Mouse (Mus musculus) CH12.LX (cell line): ENCODE results near the gene Ddr1. TPM values are rescaled to one million over a fixed set of nuclear protein-coding genes. Genes with fewer than 3 reads are reported as not detected.

Experiments
- DNase-seq: peaks from one replicate; pipeline ENCODE4 v3.0.0-alpha.2; 2013; ENCODE audit errors: extremely low read depth
- H3K27ac ChIP-seq: 2 replicates; pipeline ENCODE4 v1.5.1; 2012; ENCODE audit warnings: low read depth, mild to moderate bottlenecking, control low read depth, moderate library complexity; ENCODE audit not compliant: insufficient read depth
- H3K27me3 ChIP-seq: replicated peaks from 2 replicates; pipeline ENCODE3; 2012; ENCODE audit warnings: inconsistent platforms
- H3K36me3 ChIP-seq, 2 experiments: replicated peaks in 1 of 2; 2 replicates each; pipeline versions ENCODE3 to v1.6.1; 2012; ENCODE audit warnings: inconsistent platforms in 1 of 2, low read length in 1 of 2, mild to moderate bottlenecking in 1 of 2, mixed read lengths in 1 of 2, moderate library complexity in 1 of 2; ENCODE audit not compliant: control insufficient read depth in 1 of 2, insufficient read depth in 1 of 2
- H3K4me1 ChIP-seq, 2 experiments: 2 replicates each; pipeline ENCODE4 v1.6.1; 2012; ENCODE audit warnings: inconsistent platforms in 1 of 2, moderate library complexity in 1 of 2; ENCODE audit not compliant: insufficient read depth in 2 of 2, control insufficient read depth in 1 of 2
- H3K4me2 ChIP-seq: 2 replicates; pipeline ENCODE4 v1.6.1; 2012; ENCODE audit warnings: low read depth, mild to moderate bottlenecking, control low read depth; ENCODE audit not compliant: poor library complexity, insufficient read depth, severe bottlenecking
- H3K4me3 ChIP-seq, 3 experiments: fragments of 150-350 bp in 1 of 3; sonication (generic) in 1 of 3; replicated peaks in 1 of 3; 2 replicates each; pipeline versions ENCODE3 to v1.5.1; 2011 to 2012; ENCODE audit warnings: low read depth in 2 of 3, low read length in 2 of 3, mild to moderate bottlenecking in 2 of 3, moderate library complexity in 2 of 3, control low read depth in 1 of 3, improper control_type of control experiment in 1 of 3, inconsistent platforms in 1 of 3, mixed read lengths in 1 of 3; ENCODE audit not compliant: poor library complexity in 1 of 3
- H3K79me2 ChIP-seq: replicated peaks from 2 replicates; pipeline ENCODE4 v1.6.1; 2012; ENCODE audit warnings: mild to moderate bottlenecking, moderate library complexity; ENCODE audit not compliant: control insufficient read depth, poor library complexity, insufficient read depth, severe bottlenecking; ENCODE audit errors: extremely low read depth
- H3K9ac ChIP-seq: 2 replicates; pipeline ENCODE4 v1.6.1; 2012; ENCODE audit warnings: low read depth, mild to moderate bottlenecking, control low read depth, moderate library complexity; ENCODE audit not compliant: insufficient read depth
- H3K9me3 ChIP-seq: replicated peaks from 2 replicates; pipeline ENCODE3; 2012; ENCODE audit warnings: low read length, inconsistent platforms, mixed read lengths
- BHLHE40 ChIP-seq: IDR thresholded peaks from 2 replicates; pipeline ENCODE4 v1.6.1; 2011; ENCODE audit warnings: mild to moderate bottlenecking, low read depth, low read length, improper control_type of control experiment
- CHD1 ChIP-seq: IDR thresholded peaks from 2 replicates; pipeline ENCODE4 v1.6.1; 2012; ENCODE audit warnings: low read depth, low read length, improper control_type of control experiment, inconsistent platforms
- CHD2 ChIP-seq: IDR thresholded peaks from 2 replicates; pipeline ENCODE4 v1.6.1; 2011; ENCODE audit warnings: low read length, improper control_type of control experiment
- CTCF ChIP-seq, 2 experiments: IDR thresholded peaks in 1 of 2; conservative IDR thresholded peaks in 1 of 2; 2 replicates each; pipeline ENCODE4 v1.5.1; 2011 to 2012; ENCODE audit warnings: low read depth in 2 of 2, low read length in 2 of 2, improper control_type of control experiment in 1 of 2, inconsistent platforms in 1 of 2, mild to moderate bottlenecking in 1 of 2, moderate library complexity in 1 of 2
- E2F4 ChIP-seq: IDR thresholded peaks from 2 replicates; pipeline ENCODE4 v1.6.1; 2011; ENCODE audit warnings: low read depth, low read length, improper control_type of control experiment; ENCODE audit not compliant: insufficient replicate concordance
- EP300 ChIP-seq: IDR thresholded peaks from 2 replicates; pipeline ENCODE4 v1.6.1; 2011; ENCODE audit warnings: low read length, improper control_type of control experiment
- ETS1 ChIP-seq: conservative IDR thresholded peaks from 2 replicates; pipeline ENCODE4 v1.6.1; 2012; ENCODE audit warnings: low read depth, mild to moderate bottlenecking, inconsistent platforms, low read length, improper control_type of control experiment, moderate library complexity
- HCFC1 ChIP-seq: IDR thresholded peaks from 2 replicates; pipeline ENCODE4 v1.6.1; 2012; ENCODE audit warnings: low read depth, mild to moderate bottlenecking, inconsistent platforms, low read length, improper control_type of control experiment
- IRF4 ChIP-seq: IDR thresholded peaks from 2 replicates; pipeline ENCODE4 v1.6.1; 2014; ENCODE audit warnings: low read depth, mild to moderate bottlenecking, inconsistent platforms, low read length, improper control_type of control experiment
- JUN ChIP-seq: IDR thresholded peaks from 2 replicates; pipeline ENCODE4 v1.6.1; 2011; ENCODE audit warnings: low read depth, mild to moderate bottlenecking, low read length, improper control_type of control experiment, moderate library complexity; ENCODE audit not compliant: insufficient read depth
- MAFK ChIP-seq: IDR thresholded peaks from 2 replicates; pipeline ENCODE4 v1.6.1; 2011; ENCODE audit warnings: low read length, improper control_type of control experiment; ENCODE audit not compliant: insufficient replicate concordance
- MAX ChIP-seq: IDR thresholded peaks from 2 replicates; pipeline ENCODE4 v1.6.1; 2011; ENCODE audit warnings: low read length, improper control_type of control experiment
- MAZ ChIP-seq: IDR thresholded peaks from 2 replicates; pipeline ENCODE4 v1.6.1; 2012; ENCODE audit warnings: low read depth, mild to moderate bottlenecking, inconsistent platforms, low read length, improper control_type of control experiment, moderate library complexity
- MEF2A ChIP-seq: IDR thresholded peaks from 2 replicates; pipeline ENCODE4 v1.6.1; 2014; ENCODE audit warnings: low read depth, mild to moderate bottlenecking, inconsistent platforms, low read length, improper control_type of control experiment, borderline replicate concordance
- MXI1 ChIP-seq: IDR thresholded peaks from 2 replicates; pipeline ENCODE4 v1.6.1; 2011; ENCODE audit warnings: mild to moderate bottlenecking, low read depth, low read length, improper control_type of control experiment
- MYC ChIP-seq: IDR thresholded peaks from 2 replicates; pipeline ENCODE4 v1.6.1; 2011; ENCODE audit warnings: low read depth, mild to moderate bottlenecking, improper control_type of control experiment, low read length
- NELFE ChIP-seq: IDR thresholded peaks from 2 replicates; pipeline ENCODE4 v1.6.1; 2011; ENCODE audit warnings: low read depth, low read length, improper control_type of control experiment
- NRF1 ChIP-seq: IDR thresholded peaks from 2 replicates; pipeline ENCODE4 v1.6.1; 2014; ENCODE audit warnings: low read depth, mild to moderate bottlenecking, inconsistent platforms, low read length, improper control_type of control experiment, moderate library complexity
- POLR2AphosphoS2 ChIP-seq: IDR thresholded peaks from 2 replicates; pipeline ENCODE4 v1.6.1; 2011; ENCODE audit warnings: low read depth, low read length, improper control_type of control experiment
- RAD21 ChIP-seq: IDR thresholded peaks from 2 replicates; pipeline ENCODE4 v1.6.1; 2011; ENCODE audit warnings: low read depth, mild to moderate bottlenecking, low read length, improper control_type of control experiment, moderate library complexity
- SMC3 ChIP-seq: IDR thresholded peaks from 2 replicates; pipeline ENCODE4 v1.6.1; 2011; ENCODE audit warnings: low read depth, low read length, improper control_type of control experiment
- TCF12 ChIP-seq: IDR thresholded peaks from 2 replicates; pipeline ENCODE4 v1.6.1; 2014; ENCODE audit warnings: low read depth, mild to moderate bottlenecking, inconsistent platforms, low read length, improper control_type of control experiment
- USF1 ChIP-seq: IDR thresholded peaks from 2 replicates; pipeline ENCODE4 v1.6.1; 2014; ENCODE audit warnings: low read depth, mild to moderate bottlenecking, inconsistent platforms, low read length, improper control_type of control experiment
- ZC3H11A ChIP-seq: IDR thresholded peaks from 2 replicates; pipeline ENCODE4 v1.6.1; 2012; ENCODE audit warnings: low read depth, mild to moderate bottlenecking, inconsistent platforms, low read length, improper control_type of control experiment
- ZMIZ1 ChIP-seq: IDR thresholded peaks from 2 replicates; pipeline ENCODE4 v1.6.1; 2012; ENCODE audit warnings: low read depth, mild to moderate bottlenecking, inconsistent platforms, low read length, improper control_type of control experiment
- dilution Hi-C: fragments of 300-500 bp; cut with MboI; formaldehyde crosslinking; loops from 2 replicates; pipeline ENCODE4 v1.14.3; 2020; ENCODE audit warnings: low sequenced_read_pairs; ENCODE audit not compliant: extremely low pct_unique_long_range_greater_than_20kb, extremely low pct_ligation_motif_present
- in situ Hi-C: fragments of 300-500 bp; cut with MboI; formaldehyde crosslinking; loops from 3 replicates; pipeline ENCODE4 v1.14.3; 2019; ENCODE audit warnings: low sequenced_read_pairs, low pct_ligation_motif_present, low pct_unique_long_range_greater_than_20kb, mixed read lengths
- polyA plus RNA-seq: library from polyadenylated mRNA; unstranded; fragments of >175 nt; gene quantifications from 2 replicates; pipeline ENCODE4 v1.2.1, GENCODE M21; 2012; ENCODE audit warnings: low read depth; ENCODE audit not compliant: insufficient read length
- total RNA-seq, 2 experiments: library from RNA; depleted of rRNA; stranded (reverse); fragments of 300-350 nt in 1 of 2; fragments of >200 nt in 1 of 2; gene quantifications; 2 replicates each; pipeline ENCODE4 v1.2.3; 2012 to 2014

Gene Ddr1
- total and polyA plus RNA-seq, 3 experiments: 0.83 to 3.6 (median 3.1) TPM

DNA sequence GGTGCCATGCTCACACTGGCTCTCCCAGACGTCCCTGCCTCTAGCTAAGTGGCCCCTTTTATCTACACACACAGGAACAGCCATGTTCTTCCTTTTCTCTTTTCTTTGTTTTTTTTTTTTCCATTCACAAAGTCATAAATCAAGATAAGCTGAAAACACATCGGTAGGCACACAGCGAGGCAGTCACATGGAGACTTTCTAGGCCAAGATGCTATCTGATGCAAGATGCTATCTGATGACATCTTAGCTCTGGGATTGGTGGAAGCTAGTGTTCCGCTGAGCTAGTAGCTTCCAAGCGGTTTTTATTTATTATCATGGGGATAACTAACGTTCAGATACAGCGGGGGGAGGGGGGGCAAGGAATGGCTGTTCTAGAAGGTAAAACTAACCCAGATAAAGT is 22.6 kb upstream of the Ddr1 start:
- in situ Hi-C loops: no loop called here
- H3K27me3 ChIP-seq: peaks cover 45% of the 10 kb centered on the region
- no peak for DNase-seq

DNA sequence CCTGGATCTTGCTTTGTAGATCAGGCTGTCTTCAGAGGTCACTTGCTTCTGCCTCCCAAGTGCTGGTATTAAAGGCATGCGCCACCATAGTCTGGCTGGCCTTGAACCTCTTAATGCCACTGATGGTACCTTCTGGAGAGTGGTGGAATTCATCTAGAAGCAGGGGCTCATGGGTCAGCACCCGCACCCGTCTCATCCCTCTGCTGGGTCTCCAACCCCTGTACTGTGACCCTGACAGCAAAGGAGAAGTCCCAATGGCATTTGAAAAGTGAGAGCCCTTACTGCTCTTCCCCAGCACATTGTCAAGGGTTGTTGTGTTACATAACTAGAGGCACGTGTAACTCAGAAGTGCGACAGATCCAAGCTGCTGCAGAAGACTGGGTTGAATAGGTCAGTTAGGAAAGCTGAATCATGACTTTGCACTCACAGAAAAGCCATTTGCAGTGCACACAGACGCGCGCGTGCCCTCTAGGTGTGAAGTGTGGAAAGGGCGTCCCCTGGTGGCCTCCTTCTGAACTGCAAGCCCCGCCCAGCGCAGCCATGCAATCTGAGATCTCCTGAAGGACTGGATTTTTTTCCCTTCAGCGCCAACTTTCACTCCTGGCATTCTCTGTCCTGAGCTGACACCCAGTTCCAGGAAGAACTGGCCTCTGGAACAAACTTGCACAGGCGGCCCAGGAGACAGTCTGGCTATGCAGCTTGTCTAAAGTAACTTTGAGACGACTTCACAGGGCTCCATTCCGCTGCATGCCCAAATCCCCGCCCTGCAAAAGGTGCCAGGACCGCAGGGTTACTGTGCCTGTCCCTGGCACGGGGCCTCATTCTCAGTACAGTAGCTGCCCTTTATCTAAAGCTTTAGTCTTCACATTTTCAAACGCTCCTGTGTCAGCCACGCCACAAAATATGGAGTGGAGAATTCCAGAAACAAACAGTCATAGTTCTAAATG is 21.1 kb upstream of the Ddr1 start:
- Histone ChIP-seq H3K9ac (no peak overlapping the region), H3K36me3 (no peaks in the 10 kb centered on the region)
- TF ChIP-seq CHD2: no peak
- peak; percentile 79 for TF ChIP-seq MAX
- TF ChIP-seq RAD21: peak; percentile 86
- TF ChIP-seq MYC: peak; percentile 69; the same call in 1 of the 2 replicates
- TF ChIP-seq MEF2A: no peak
- peak; percentile 37; the same call in 1 of the 2 replicates for TF ChIP-seq IRF4
- TF ChIP-seq NELFE: no peak
- TF ChIP-seq BHLHE40: peak; percentile 72
- peak; percentile 46 for TF ChIP-seq NRF1
- peak; percentile 89 for TF ChIP-seq SMC3
- peak; percentile 96 to 98 for TF ChIP-seq CTCF (conservative IDR thresholded peaks at IDR 0.05 in 1 of 2, IDR thresholded peaks at IDR 0.05 in 1 of 2; ENCODE audit: low read depth in 2 of 2, low read length in 2 of 2)
- TF ChIP-seq MAZ: peak; percentile 74; the same call in 1 of the 2 replicates
- TF ChIP-seq ZC3H11A: peak; percentile 58
- TF ChIP-seq, all 38 proteins: peak for 10
- no peak overlapping the region for H3K4me2 ChIP-seq
- dilution Hi-C loops (no loop called here), in situ Hi-C loops (no loop called here)
- no peak overlapping the region for H3K27ac ChIP-seq
- H3K4me1 ChIP-seq: peaks cover 0 to 3% of the 10 kb centered on the region in 2 experiments; a peak in 1 of 4 replicates
- DNase-seq: peak; percentile 62
- peaks cover 51% of the 10 kb centered on the region for H3K27me3 ChIP-seq
- H3K9me3 ChIP-seq: no peaks in the 10 kb centered on the region
- no peak overlapping the region for H3K4me3 ChIP-seq
- no peaks in the 10 kb centered on the region for H3K79me2 ChIP-seq

More for the DNA sequence above, 22.6 kb upstream of the Ddr1 start:
- peaks cover 4 to 10% of the 10 kb centered on the region in 2 experiments; a peak in 2 of 4 replicates for H3K4me1 ChIP-seq
- H3K4me2 ChIP-seq: no peak overlapping the region
- no peak overlapping the region for H3K4me3 ChIP-seq
- TF ChIP-seq NRF1 (no peak), USF1 (no peak), SMC3 (no peak), NELFE (no peak), EP300 (no peak), E2F4 (no peak), MXI1 (no peak), TCF12 (no peak), MAX (no peak), MAFK (no peak), ZC3H11A (no peak), HCFC1 (no peak), ETS1 (no peak), CHD1 (no peak), IRF4 (no peak), POLR2AphosphoS2 (no peak), RAD21 (no peak), ZMIZ1 (no peak), JUN (no peak), MEF2A (no peak)
- TF ChIP-seq, all 38 proteins: peak for 0
- Histone ChIP-seq H3K9ac (no peak overlapping the region), H3K79me2 (no peaks in the 10 kb centered on the region), H3K36me3 (no peaks in the 10 kb centered on the region), H3K9me3 (no peaks in the 10 kb centered on the region), H3K27ac (no peak overlapping the region)
- dilution Hi-C loops: no loop called here
